Mouse (Mus musculus): ENCODE results near the gene Lamtor3.

DNA sequence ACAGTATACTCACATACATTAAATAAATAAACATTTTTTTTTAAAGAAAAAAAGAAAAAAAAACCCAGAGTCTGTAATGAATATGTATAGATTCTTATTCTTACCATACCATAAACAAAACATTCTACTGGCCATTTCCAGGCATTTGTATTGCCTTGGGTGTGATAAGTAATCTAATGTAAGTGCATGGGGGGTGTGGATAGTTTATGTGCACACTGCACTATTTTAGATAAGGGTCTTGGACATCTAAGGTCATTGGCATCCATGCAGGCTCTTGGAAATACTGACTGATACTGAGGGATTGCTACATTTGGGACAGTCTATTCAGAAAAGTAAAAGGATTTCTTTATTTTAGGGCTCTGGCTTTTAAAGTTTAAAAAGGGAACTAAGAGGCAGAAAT lies 23.2 kb downstream of the Lamtor3 start:
- TF ChIP-seq CTCF (IDR thresholded peaks at IDR 0.05; ENCODE audit: low read depth) (no peak), EP300 (optimal IDR thresholded peaks at IDR 0.05) (no peak)
